Mouse (Mus musculus) kidney, postnatal 0 days (tissue): ENCODE results near the gene Smim20. TPM values are rescaled to one million over a fixed set of nuclear protein-coding genes. Genes with fewer than 3 reads are reported as not detected.
A peak's percentile ranks its signal among the peaks of the same experiment; 100 is the strongest.

ENCODE experiments used
- ATAC-seq: fragments of 200-750 bp; cut with Nextera tagmentation; replicated peaks from 2 replicates; pipeline ENCODE4 v1.8.0; 2017; ENCODE audit warnings: low read depth, moderate number of reproducible peaks, moderate TSS enrichment, moderate library complexity; ENCODE audit not compliant: low FRiP score
- DNase-seq: peaks from one replicate; pipeline ENCODE4 v3.0.0-alpha.2; 2016; ENCODE audit warnings: low spot score
- H3K27ac ChIP-seq: fragments of 300-500 bp; sonication (generic); 2 replicates; pipeline ENCODE4 v1.5.1; 2014; ENCODE audit warnings: mild to moderate bottlenecking
- H3K27me3 ChIP-seq: fragments of 300-500 bp; sonication (generic); 2 replicates; pipeline ENCODE4 v1.6.1; 2014; ENCODE audit warnings: low read length, mixed read lengths; ENCODE audit not compliant: insufficient read depth
- H3K36me3 ChIP-seq: fragments of 300-500 bp; sonication (generic); 2 replicates; pipeline ENCODE4 v1.6.1; 2014; ENCODE audit warnings: low read length, mixed read lengths; ENCODE audit not compliant: insufficient read depth
- H3K4me1 ChIP-seq: fragments of 300-500 bp; sonication (generic); replicated peaks from 2 replicates; pipeline ENCODE4 v1.6.1; 2014; ENCODE audit warnings: antibody characterized with exemption, low read length, mixed read lengths; ENCODE audit not compliant: insufficient read depth
- H3K4me2 ChIP-seq: fragments of 300-500 bp; sonication (generic); 2 replicates; pipeline ENCODE4 v1.6.1; 2014; ENCODE audit warnings: mild to moderate bottlenecking, low read length, moderate library complexity, mixed read lengths
- H3K4me3 ChIP-seq: fragments of 300-500 bp; sonication (generic); replicated peaks from 2 replicates; pipeline ENCODE4 v1.5.1; 2014; ENCODE audit warnings: low read depth, low read length
- H3K9ac ChIP-seq: fragments of 300-500 bp; sonication (generic); 2 replicates; pipeline ENCODE4 v1.6.1; 2014; ENCODE audit warnings: low read depth, low read length
- H3K9me3 ChIP-seq: fragments of 300-500 bp; sonication (generic); replicated peaks from 2 replicates; pipeline ENCODE4 v1.6.1; 2016; ENCODE audit warnings: low read length, inconsistent platforms, mixed read lengths
- CTCF ChIP-seq: IDR thresholded peaks from 2 replicates; pipeline ENCODE4 v1.5.1; 2016; ENCODE audit warnings: antibody characterized with exemption, low read depth, mild to moderate bottlenecking, moderate library complexity
- WGBS: fragments of 180-500 bp; shearing (Covaris S2); extraction: QIAGEN DNeasy Blood & Tissue Kit; methylation state at CpG from one replicate; pipeline ENCODE4 v1.1.7; 2014; 5-methylcytosine and 5-hydroxymethylcytosine counted together
- polyA plus RNA-seq: library from polyadenylated mRNA; unstranded; fragments of >200 nt; fragmentation: Nextera tagmentation; extraction: Ambion mirVana; gene quantifications from 2 replicates; pipeline ENCODE4 v1.2.1, GENCODE M21; 2015

Gene Smim20
- polyA plus RNA-seq, 1 experiment from 2014 or later = 143 TPM

GRCm38 (mm10) chr5:53270947-53271711 is 4.2 kb downstream of the Smim20 start:
- Histone ChIP-seq H3K9me3 (no peaks in the 10 kb centered on the region), H3K27ac (no peak overlapping the region), H3K4me3 (no peak overlapping the region), H3K36me3 (no peaks in the 10 kb centered on the region), H3K4me2 (no peak overlapping the region), H3K9ac (no peak overlapping the region), H3K4me1 (peaks cover 17% of the 10 kb centered on the region; the same call in 1 of the 2 replicates), H3K27me3 (no peaks in the 10 kb centered on the region)
- no peak for TF ChIP-seq CTCF
- DNase-seq (no peak), ATAC-seq (no peak)
- 89% methylated on average over 13 of the region's 13 CpGs for WGBS

GRCm38 (mm10) chr5:53272626-53273025 is 5.7 kb downstream of the Smim20 start:
- H3K9ac ChIP-seq = no peak overlapping the region
- 66% methylated on average over 4 of the region's 4 CpGs for WGBS
- ATAC-seq (no peak), DNase-seq (no peak)
- 0 out of 2 replicates have a peak overlapping the region, but pooled peaks have one; percentile 22 for H3K27ac ChIP-seq
- TF ChIP-seq CTCF = no peak
- H3K36me3 ChIP-seq = no peaks in the 10 kb centered on the region
- no peaks in the 10 kb centered on the region for H3K27me3 ChIP-seq
- H3K4me2 ChIP-seq = no peak overlapping the region
- H3K4me1 ChIP-seq = peaks cover 12% of the 10 kb centered on the region; the same call in 1 of the 2 replicates
- H3K9me3 ChIP-seq = no peaks in the 10 kb centered on the region
- H3K4me3 ChIP-seq = no peak overlapping the region

GRCm38 (mm10) chr5:53273699-53274430 is 7.0 kb downstream of the Smim20 start:
- peak; percentile 42 for DNase-seq
- 38% methylated on average over 5 of the region's 5 CpGs for WGBS
- no peak for TF ChIP-seq CTCF
- no peak overlapping the region for H3K27ac ChIP-seq
- no peaks in the 10 kb centered on the region for H3K9me3 ChIP-seq
- no peak overlapping the region for H3K4me2 ChIP-seq
- H3K4me3 ChIP-seq = no peak overlapping the region
- H3K27me3 ChIP-seq = no peaks in the 10 kb centered on the region
- peaks cover 11% of the 10 kb centered on the region; the same call in 1 of the 2 replicates for H3K36me3 ChIP-seq
- H3K9ac ChIP-seq = no peak overlapping the region
- H3K4me1 ChIP-seq = peaks cover 7% of the 10 kb centered on the region; the same call in 1 of the 2 replicates
- peak; percentile 83 for ATAC-seq

- 32% methylated on average over 5 of the region's 5 CpGs for WGBS
- Histone ChIP-seq H3K27me3 (no peaks in the 10 kb centered on the region), H3K4me1 (peaks cover 7% of the 10 kb centered on the region; the same call in 1 of the 2 replicates), H3K4me2 (no peak overlapping the region), H3K4me3 (no peak overlapping the region), H3K36me3 (peaks cover 14% of the 10 kb centered on the region; the same call in 1 of the 2 replicates), H3K9ac (no peak overlapping the region), H3K9me3 (no peaks in the 10 kb centered on the region), H3K27ac (no peak overlapping the region)
- peak; percentile 75 for TF ChIP-seq CTCF
- peak; percentile 72 for DNase-seq
- ATAC-seq = no peak
Measured at GRCm38 (mm10) chr5:53274811-53275355, 8.0 kb downstream of the Smim20 start.

- 48% methylated on average over 3 of the region's 3 CpGs for WGBS
- H3K27ac ChIP-seq = no peak overlapping the region
- H3K27me3 ChIP-seq = no peaks in the 10 kb centered on the region
- H3K4me1 ChIP-seq = peaks cover 7% of the 10 kb centered on the region; the same call in 1 of the 2 replicates
- H3K4me2 ChIP-seq = no peak overlapping the region
- peaks cover 16% of the 10 kb centered on the region; the same call in 1 of the 2 replicates for H3K36me3 ChIP-seq
- no peak overlapping the region for H3K9ac ChIP-seq
- H3K9me3 ChIP-seq = no peaks in the 10 kb centered on the region
- ATAC-seq (no peak), DNase-seq (no peak)
- no peak overlapping the region for H3K4me3 ChIP-seq
- no peak for TF ChIP-seq CTCF
Measured at GRCm38 (mm10) chr5:53275376-53275775, 8.5 kb downstream of the Smim20 start.

- Histone ChIP-seq H3K4me2 (no peak overlapping the region), H3K27me3 (no peaks in the 10 kb centered on the region), H3K9ac (no peak overlapping the region), H3K36me3 (peaks cover 16% of the 10 kb centered on the region; the same call in 1 of the 2 replicates), H3K4me1 (peaks cover 7% of the 10 kb centered on the region; the same call in 1 of the 2 replicates), H3K27ac (no peak overlapping the region), H3K9me3 (no peaks in the 10 kb centered on the region), H3K4me3 (no peak overlapping the region)
- TF ChIP-seq CTCF = no peak
- peak; percentile 71 for DNase-seq
- no peak for ATAC-seq
- WGBS = 29% methylated on average over 5 of the region's 5 CpGs
Measured at GRCm38 (mm10) chr5:53276470-53277022, 9.7 kb downstream of the Smim20 start.
